Mouse (Mus musculus) lung, embryonic 15.5 days (tissue): ENCODE results near the gene Tbxa2r. TPM values are rescaled to one million over a fixed set of nuclear protein-coding genes. Genes with fewer than 3 reads are reported as not detected.

Experiments
- ATAC-seq: fragments of 200-750 bp; cut with Nextera tagmentation; 2 replicates; pipeline ENCODE4 v1.8.0; 2017; ENCODE audit warnings: moderate number of reproducible peaks, borderline replicate concordance; ENCODE audit not compliant: low FRiP score, low TSS enrichment; ENCODE audit errors: extremely low read depth
- H3K27ac ChIP-seq: fragments of 300-500 bp; sonication (generic); 2 replicates; pipeline ENCODE4 v1.5.1; 2015; ENCODE audit warnings: moderate library complexity, mild to moderate bottlenecking, inconsistent platforms
- H3K27me3 ChIP-seq: fragments of 300-500 bp; sonication (generic); 2 replicates; pipeline ENCODE4 v1.6.1; 2015; ENCODE audit warnings: inconsistent platforms
- H3K36me3 ChIP-seq: fragments of 300-500 bp; sonication (generic); 2 replicates; pipeline ENCODE4 v1.6.1; 2015; ENCODE audit warnings: inconsistent platforms
- H3K4me1 ChIP-seq: fragments of 300-500 bp; sonication (generic); 2 replicates; pipeline ENCODE4 v1.6.1; 2015; ENCODE audit warnings: inconsistent platforms
- H3K4me2 ChIP-seq: fragments of 300-500 bp; sonication (generic); 2 replicates; pipeline ENCODE4 v1.6.1; 2015; ENCODE audit warnings: inconsistent platforms, mild to moderate bottlenecking, moderate library complexity
- H3K4me3 ChIP-seq: fragments of 300-500 bp; sonication (generic); 2 replicates; pipeline ENCODE4 v1.5.1; 2015; ENCODE audit warnings: mild to moderate bottlenecking, inconsistent platforms
- H3K9ac ChIP-seq: fragments of 300-500 bp; sonication (generic); 2 replicates; pipeline ENCODE4 v1.6.1; 2015; ENCODE audit warnings: inconsistent platforms
- H3K9me3 ChIP-seq: fragments of 300-500 bp; sonication (generic); 2 replicates; pipeline ENCODE4 v1.6.1; 2016; ENCODE audit warnings: inconsistent platforms
- WGBS: fragments of 180-500 bp; shearing (Covaris S2); methylation state at CpG from one replicate; pipeline ENCODE4 v1.1.7; 2015; 5-methylcytosine and 5-hydroxymethylcytosine counted together
- polyA plus RNA-seq: library from polyadenylated mRNA; unstranded; fragments of >200 nt; fragmentation: Nextera tagmentation; extraction: Ambion mirVana; gene quantifications from 2 replicates; pipeline ENCODE4 v1.2.1, GENCODE M21; 2015

Gene Tbxa2r
- polyA plus RNA-seq, 1 experiment from 2014 or later = 18.3 TPM

- Histone ChIP-seq H3K4me1 (peaks cover 12% of the 10 kb centered on the region), H3K27me3 (peaks cover 42% of the 10 kb centered on the region), H3K36me3 (no peaks in the 10 kb centered on the region), H3K4me2 (no peak overlapping the region), H3K9ac (no peak overlapping the region), H3K4me3 (no peak overlapping the region), H3K27ac (no peak overlapping the region), H3K9me3 (no peaks in the 10 kb centered on the region)
- ATAC-seq = no peak
- WGBS = 41% methylated on average over 17 of the region's 17 CpGs
These were observed 12.2 kb downstream of the Tbxa2r start for GRCm38 (mm10) chr10:81340551-81341332.

GRCm38 (mm10) chr10:81341333-81341949 is 12.9 kb downstream of the Tbxa2r start:
- Histone ChIP-seq H3K4me2 (no peak overlapping the region), H3K4me1 (peaks cover 8% of the 10 kb centered on the region), H3K9me3 (no peaks in the 10 kb centered on the region), H3K27ac (no peak overlapping the region), H3K36me3 (no peaks in the 10 kb centered on the region), H3K9ac (no peak overlapping the region), H3K4me3 (no peak overlapping the region), H3K27me3 (peaks cover 42% of the 10 kb centered on the region)
- 30% methylated on average over 16 of the region's 16 CpGs for WGBS
- no peak for ATAC-seq

GRCm38 (mm10) chr10:81342686-81343505 is 14.4 kb downstream of the Tbxa2r start, which contains the start of gene Gipc3:
Gene Gipc3 (minus strand): TSS chr10:81343266.
- no peak for ATAC-seq
- Histone ChIP-seq H3K4me1 (peaks cover 17% of the 10 kb centered on the region), H3K4me3 (peak within 1 kb of the TSS; percentile 41), H3K27ac (no peak within 1 kb of the TSS), H3K9me3 (no peaks in the 10 kb centered on the region), H3K4me2 (peak within 1 kb of the TSS; percentile 82), H3K9ac (peak within 1 kb of the TSS; percentile 40), H3K27me3 (peaks cover 42% of the 10 kb centered on the region), H3K36me3 (0 out of 2 replicates have a peak, but pooled peaks cover 4% of the 10 kb centered on the region)
- WGBS = 3% methylated on average over 67 of the region's 67 CpGs

- 43% methylated on average over 8 of the region's 8 CpGs for WGBS
- Histone ChIP-seq H3K4me2 (no peak overlapping the region), H3K36me3 (0 out of 2 replicates have a peak, but pooled peaks cover 4% of the 10 kb centered on the region), H3K9me3 (no peaks in the 10 kb centered on the region), H3K9ac (no peak overlapping the region), H3K27ac (no peak overlapping the region), H3K27me3 (peaks cover 38% of the 10 kb centered on the region), H3K4me3 (no peak overlapping the region), H3K4me1 (peaks cover 26% of the 10 kb centered on the region)
- ATAC-seq = no peak
These were observed 16.1 kb downstream of the Tbxa2r start for GRCm38 (mm10) chr10:81344421-81345161.

GRCm38 (mm10) chr10:81345162-81345534 is 16.6 kb downstream of the Tbxa2r start:
- H3K27me3 ChIP-seq = peaks cover 38% of the 10 kb centered on the region
- WGBS = 88% methylated on average over 4 of the region's 4 CpGs
- no peak overlapping the region for H3K4me2 ChIP-seq
- no peak overlapping the region for H3K4me3 ChIP-seq
- H3K9ac ChIP-seq = no peak overlapping the region
- no peak overlapping the region for H3K27ac ChIP-seq
- H3K9me3 ChIP-seq = no peaks in the 10 kb centered on the region
- H3K4me1 ChIP-seq = peaks cover 30% of the 10 kb centered on the region
- 0 out of 2 replicates have a peak, but pooled peaks cover 4% of the 10 kb centered on the region for H3K36me3 ChIP-seq
- no peak for ATAC-seq

GRCm38 (mm10) chr10:81346453-81347067 is 18.0 kb downstream of the Tbxa2r start:
- WGBS = 10% methylated on average over 53 of the region's 55 CpGs
- Histone ChIP-seq H3K27ac (peak overlapping the region; percentile 57; the same call in 1 of the 2 replicates), H3K4me2 (peak overlapping the region; percentile 56), H3K9ac (0 out of 2 replicates have a peak overlapping the region, but pooled peaks have one; percentile 12), H3K27me3 (peaks cover 35% of the 10 kb centered on the region), H3K36me3 (0 out of 2 replicates have a peak, but pooled peaks cover 4% of the 10 kb centered on the region), H3K4me1 (peaks cover 35% of the 10 kb centered on the region), H3K9me3 (no peaks in the 10 kb centered on the region), H3K4me3 (peak overlapping the region; percentile 29)
- no peak for ATAC-seq

GRCm38 (mm10) chr10:81349146-81349545 is 20.6 kb downstream of the Tbxa2r start:
- peaks cover 10% of the 10 kb centered on the region for H3K27me3 ChIP-seq
- no peak for ATAC-seq
- 0 out of 2 replicates have a peak, but pooled peaks cover 4% of the 10 kb centered on the region for H3K36me3 ChIP-seq
- peak overlapping the region; percentile 79 for H3K4me2 ChIP-seq
- H3K4me1 ChIP-seq = peaks cover 30% of the 10 kb centered on the region
- H3K9me3 ChIP-seq = no peaks in the 10 kb centered on the region
- peak overlapping the region; percentile 70; the same call in 1 of the 2 replicates for H3K27ac ChIP-seq
- peak overlapping the region; percentile 83 for H3K9ac ChIP-seq
- H3K4me3 ChIP-seq = peak overlapping the region; percentile 86
- WGBS = 7% methylated on average over 12 of the region's 12 CpGs

- ATAC-seq = peak; percentile 16
These were observed 21.4 kb downstream of the Tbxa2r start for GRCm38 (mm10) chr10:81349961-81350350.

GRCm38 (mm10) chr10:81350351-81351063 is 22.0 kb downstream of the Tbxa2r start, which contains the start of gene Hmg20b:
Gene Hmg20b (minus strand): TSS chr10:81350480.
- Histone ChIP-seq H3K36me3 (0 out of 2 replicates have a peak, but pooled peaks cover 4% of the 10 kb centered on the region), H3K4me1 (peaks cover 30% of the 10 kb centered on the region), H3K27me3 (no peaks in the 10 kb centered on the region), H3K4me2 (peak within 1 kb of the TSS; percentile 79), H3K27ac (peak within 1 kb of the TSS; percentile 73), H3K9ac (peak within 1 kb of the TSS; percentile 83), H3K4me3 (peak within 1 kb of the TSS; percentile 86), H3K9me3 (no peaks in the 10 kb centered on the region)
- peak; percentile 93 for ATAC-seq
- under 1% methylated on average over 54 of the region's 54 CpGs for WGBS

More at GRCm38 (mm10) chr10:81349961-81350350, 21.4 kb downstream of the Tbxa2r start:
- H3K4me3 ChIP-seq = peak overlapping the region; percentile 86
- no peaks in the 10 kb centered on the region for H3K9me3 ChIP-seq
- peaks cover 30% of the 10 kb centered on the region for H3K4me1 ChIP-seq
- H3K27me3 ChIP-seq = peaks cover 3% of the 10 kb centered on the region; the same call in 1 of the 2 replicates
- H3K27ac ChIP-seq = peak overlapping the region; percentile 70
- WGBS = 0% methylated on average over 29 of the region's 29 CpGs
- H3K9ac ChIP-seq = peak overlapping the region; percentile 83
- H3K36me3 ChIP-seq = 0 out of 2 replicates have a peak, but pooled peaks cover 4% of the 10 kb centered on the region
- H3K4me2 ChIP-seq = peak overlapping the region; percentile 79

- no peak overlapping the region for H3K27ac ChIP-seq
- ATAC-seq = no peak
- H3K9me3 ChIP-seq = no peaks in the 10 kb centered on the region
- WGBS = 16% methylated on average over 9 of the region's 9 CpGs
- H3K9ac ChIP-seq = no peak overlapping the region
- H3K4me3 ChIP-seq = no peak overlapping the region
- H3K27me3 ChIP-seq = no peaks in the 10 kb centered on the region
- H3K4me2 ChIP-seq = no peak overlapping the region
- H3K36me3 ChIP-seq = 0 out of 2 replicates have a peak, but pooled peaks cover 4% of the 10 kb centered on the region
- H3K4me1 ChIP-seq = peaks cover 29% of the 10 kb centered on the region
These were observed 23.3 kb downstream of the Tbxa2r start for GRCm38 (mm10) chr10:81351678-81352291.
